9 mouse cellular contexts compared by ENCODE assay signal in genomic region chr15:89314511-89315189, GRCm38 (mm10). TPM values are rescaled to one million over a fixed set of nuclear protein-coding genes. Genes with fewer than 3 reads are reported as not detected.
A peak's percentile ranks its signal among the peaks of the same experiment; 100 is the strongest.
DNase-seq lines count a peak whose midpoint lies in the region; ATAC-seq and TF ChIP-seq lines count a peak whose summit lies in the region.
"Had no signal": no experiment of that assay in that cellular context is flagged by ENCODE, and none has a peak within 500 bp of the region (broad histone marks: within the 10 kb centered on the region; RNA-seq: fewer than 3 reads in every experiment).

No protein-coding gene starts in this region.

- peaks cover 4% of the 10 kb centered on the region; the same call in 1 of the 2 replicates for H3K9me3 ChIP-seq in E14TG2a.4 (ENCODE audit: low read length)
- H3K9me3 ChIP-seq in heart, embryonic 16.5 days (replicated peaks; ENCODE audit: control insufficient read depth, low read length): no peaks in the 10 kb centered on the region
- H3K9me3 ChIP-seq in midbrain, embryonic 14.5 days (ENCODE audit: control insufficient read depth, low read length): no peaks in the 10 kb centered on the region

- ATAC-seq in heart, embryonic 16.5 days (replicated peaks; ENCODE audit: extremely low read depth, insufficient read depth, low FRiP score): peak; percentile 37
- peak; percentile 29 for ATAC-seq in midbrain, embryonic 14.5 days (ENCODE audit: low FRiP score, low TSS enrichment)

- intact Hi-C loops in gastrocnemius, adult 2 months (cut with DNase I): no loop called here
- intact Hi-C loops in gastrocnemius, postnatal 14 days (cut with DNase I; ENCODE audit: low total_unique reads): no loop called here

- H3K27me3 ChIP-seq in E14TG2a.4 (ENCODE audit: insufficient read depth, low read length): no peaks in the 10 kb centered on the region
- H3K27me3 ChIP-seq in heart, embryonic 16.5 days (ENCODE audit: control insufficient read depth, insufficient read depth, low read length): no peaks in the 10 kb centered on the region
- no peaks in the 10 kb centered on the region for H3K27me3 ChIP-seq in midbrain, embryonic 14.5 days (ENCODE audit: control insufficient read depth, insufficient read depth, low read length)

- no peak for TF ChIP-seq CTCF in gastrocnemius, adult 2 months (IDR thresholded peaks at IDR 0.05)
- no peak for TF ChIP-seq CTCF in E14TG2a.4 (conservative IDR thresholded peaks at IDR 0.05; ENCODE audit: low read length)

- H3K36me3 ChIP-seq in E14TG2a.4 (ENCODE audit: insufficient read depth, low read length): no peaks in the 10 kb centered on the region
- no peaks in the 10 kb centered on the region for H3K36me3 ChIP-seq in heart, embryonic 16.5 days (ENCODE audit: control insufficient read depth, insufficient read depth)
- H3K36me3 ChIP-seq in midbrain, embryonic 14.5 days (ENCODE audit: control insufficient read depth, insufficient read depth, low read length): no peaks in the 10 kb centered on the region

- peak; percentile 56 for DNase-seq in gastrocnemius, adult 2 months
- no peak for DNase-seq in gastrocnemius, postnatal 14 days
- peak; percentile 66 to 71 for DNase-seq in cerebellum, postnatal 10 days
- peak; percentile 33 to 57 for DNase-seq in kidney, postnatal 25 days
- peak; percentile 50 for DNase-seq in midbrain, embryonic 14.5 days
- no peak for DNase-seq in T-cell, adult 2 months (ENCODE audit: low spot score)

- peak overlapping the region; percentile 93 for H3K4me3 ChIP-seq in gastrocnemius, adult 2 months
- peak overlapping the region; percentile 100 for H3K4me3 ChIP-seq in E14TG2a.4 (replicated peaks; ENCODE audit: low read length)
- H3K4me3 ChIP-seq in heart, embryonic 16.5 days (ENCODE audit: low read length): peak overlapping the region; percentile 88
- peak overlapping the region; percentile 95 for H3K4me3 ChIP-seq in midbrain, embryonic 14.5 days (replicated peaks; ENCODE audit: low read depth, low read length)

- peak overlapping the region; percentile 90 for H3K27ac ChIP-seq in gastrocnemius, adult 2 months
- H3K27ac ChIP-seq in heart, embryonic 16.5 days (ENCODE audit: low read length): peak overlapping the region; percentile 56; the same call in 1 of the 2 replicates
- H3K27ac ChIP-seq in midbrain, embryonic 14.5 days (replicated peaks; ENCODE audit: low read depth, low read length): peak overlapping the region; percentile 72; the same call in 1 of the 2 replicates

- under 1% methylated on average over 58 of the region's 58 CpGs for WGBS in heart, embryonic 16.5 days
- WGBS in midbrain, embryonic 14.5 days: under 1% methylated on average over 58 of the region's 58 CpGs

- H3K9ac ChIP-seq in heart, embryonic 16.5 days (ENCODE audit: low read length): peak overlapping the region; percentile 94
- H3K9ac ChIP-seq in midbrain, embryonic 14.5 days (replicated peaks; ENCODE audit: low read length): peak overlapping the region; percentile 84

- H3K4me1 ChIP-seq in E14TG2a.4 (replicated peaks; ENCODE audit: low read depth, low read length): peaks cover 38% of the 10 kb centered on the region
- peaks cover 18% of the 10 kb centered on the region for H3K4me1 ChIP-seq in heart, embryonic 16.5 days (ENCODE audit: control insufficient read depth, insufficient read depth, low read length)
- H3K4me1 ChIP-seq in midbrain, embryonic 14.5 days (ENCODE audit: control insufficient read depth, insufficient read depth, low read length): peaks cover 22% of the 10 kb centered on the region

- peak overlapping the region; percentile 76 for H3K4me2 ChIP-seq in heart, embryonic 16.5 days (ENCODE audit: low read depth, low read length)
- H3K4me2 ChIP-seq in midbrain, embryonic 14.5 days (ENCODE audit: low read length): peak overlapping the region; percentile 86

RNA-seq across cellular contexts. Expression of gene Sbf1, which starts 0.5 kb away (rescaled TPM):
- total RNA-seq in gastrocnemius, adult 2 months (2021): 10 to 100 TPM; 55.1 to 70.5 TPM
- total RNA-seq in gastrocnemius, postnatal 14 days (2021): 10 to 100 TPM; 51.2 to 51.5 TPM
- 43.0 and 43.6 TPM in 2 replicates for polyA plus RNA-seq in heart, embryonic 16.5 days (2015; fragmentation: Nextera tagmentation; extraction: Ambion mirVana)
- polyA plus RNA-seq in midbrain, embryonic 14.5 days (2014; fragmentation: Nextera tagmentation; extraction: Ambion mirVana): 103 and 109 TPM in 2 replicates

RNA-seq across cellular contexts. Expression of gene Adm2, which starts 7.9 kb away (rescaled TPM):
- not detected for total RNA-seq in gastrocnemius, adult 2 months (2021)
- total RNA-seq in gastrocnemius, postnatal 14 days (2021): not detected
- polyA plus RNA-seq in heart, embryonic 16.5 days (2015; fragmentation: Nextera tagmentation; extraction: Ambion mirVana): 0.19 and 0.42 TPM in 2 replicates
- polyA plus RNA-seq in midbrain, embryonic 14.5 days (2014; fragmentation: Nextera tagmentation; extraction: Ambion mirVana): not detected in 2 replicates
- total RNA-seq: layer of hippocampus, postnatal 25 days had no signal

RNA-seq across cellular contexts. Expression of gene Miox, which starts 19.5 kb away (rescaled TPM):
- not detected for total RNA-seq in gastrocnemius, adult 2 months (2021)
- total RNA-seq in gastrocnemius, postnatal 14 days (2021): not detected
- polyA plus RNA-seq in heart, embryonic 16.5 days (2015; fragmentation: Nextera tagmentation; extraction: Ambion mirVana): not detected in 2 replicates
- not detected in 2 replicates for polyA plus RNA-seq in midbrain, embryonic 14.5 days (2014; fragmentation: Nextera tagmentation; extraction: Ambion mirVana)
- total RNA-seq: layer of hippocampus, postnatal 25 days had no signal

RNA-seq across cellular contexts. Expression of gene Lmf2, which starts 40.8 kb away (rescaled TPM):
- total RNA-seq in gastrocnemius, adult 2 months (2021): 10 to 100 TPM; 12.7 to 16.1 TPM
- total RNA-seq in gastrocnemius, postnatal 14 days (2021): 10 to 100 TPM; 16.9 to 18.3 TPM
- 54.5 and 56.5 TPM in 2 replicates for polyA plus RNA-seq in heart, embryonic 16.5 days (2015; fragmentation: Nextera tagmentation; extraction: Ambion mirVana)
- 18.3 and 23.9 TPM in 2 replicates for polyA plus RNA-seq in midbrain, embryonic 14.5 days (2014; fragmentation: Nextera tagmentation; extraction: Ambion mirVana)

RNA-seq across cellular contexts. Expression of gene Ncaph2, which starts 40.9 kb away (rescaled TPM):
- 10 to 100 TPM; 40.9 to 41.4 TPM for total RNA-seq in gastrocnemius, adult 2 months (2021)
- total RNA-seq in gastrocnemius, postnatal 14 days (2021): 10 to 100 TPM; 39.0 to 40.8 TPM
- polyA plus RNA-seq in heart, embryonic 16.5 days (2015; fragmentation: Nextera tagmentation; extraction: Ambion mirVana): 101 and 108 TPM in 2 replicates
- 106 and 111 TPM in 2 replicates for polyA plus RNA-seq in midbrain, embryonic 14.5 days (2014; fragmentation: Nextera tagmentation; extraction: Ambion mirVana)

Comparison
In these comparisons a context has a peak if more than half of its experiments do, and no peak if none do; other contexts are left out.
1. DNase-seq: peak in gastrocnemius, adult 2 months (single experiment), cerebellum, postnatal 10 days (2 of 2), kidney, postnatal 25 days (2 of 2) and midbrain, embryonic 14.5 days (single experiment); none in gastrocnemius, postnatal 14 days (single experiment) and T-cell, adult 2 months (single experiment).
2. Peak in every context shown above with its lines, with median percentiles within 50 percentile points of each other: H3K27ac ChIP-seq and H3K4me3 ChIP-seq.